Mouse (Mus musculus): ENCODE measurements around the gene Cplx3. TPM values are rescaled to one million over a fixed set of nuclear protein-coding genes. Genes with fewer than 3 reads are reported as not detected.

Cplx3 gene
- polyA plus RNA-seq, 1 experiment from 2014 or later = not detected

DNA sequence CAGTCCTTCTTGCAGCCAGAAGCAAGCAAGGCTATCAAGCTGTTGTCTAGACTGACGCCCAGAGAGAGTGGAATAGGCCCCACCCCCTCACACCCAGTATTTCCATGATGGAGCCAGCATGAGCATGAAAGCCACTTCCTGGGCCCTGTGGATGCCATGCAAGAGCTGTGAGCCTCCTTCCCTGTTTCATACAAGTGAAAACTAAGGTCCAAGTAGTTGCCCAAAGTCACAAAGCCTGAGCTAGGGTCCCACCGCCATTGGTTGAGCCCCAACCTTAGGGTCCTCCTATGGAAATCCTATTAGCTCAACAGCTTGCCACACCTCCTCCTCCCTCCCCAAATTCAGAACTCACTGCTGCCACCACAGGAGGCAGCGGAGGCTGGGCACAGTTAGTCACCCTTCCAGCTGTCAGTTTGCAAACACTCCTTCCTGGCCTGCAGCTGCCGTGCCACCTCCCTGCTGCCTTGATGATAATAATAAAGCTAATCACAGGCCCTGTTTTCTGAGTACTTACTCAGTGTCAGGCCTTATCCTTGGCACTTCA lies 27.5 kb upstream of the Cplx3 start:
- Histone ChIP-seq H3K9me3 (ENCODE audit: control insufficient read depth, low read length) (no peaks in the 10 kb centered on the region), H3K4me2 (replicated peaks; ENCODE audit: low read depth) (no peak overlapping the region), H3K4me3 (ENCODE audit: low read depth, low read length) (no peak overlapping the region), H3K36me3 (ENCODE audit: control insufficient read depth, insufficient read depth, low read length) (peaks cover 19% of the 10 kb centered on the region), H3K27ac (replicated peaks) (peak overlapping the region; percentile 40; the same call in 1 of the 2 replicates), H3K9ac (ENCODE audit: low read length) (0 out of 2 replicates have a peak overlapping the region, but pooled peaks have one; percentile 13), H3K27me3 (ENCODE audit: control insufficient read depth, insufficient read depth, low read length) (no peaks in the 10 kb centered on the region), H3K4me1 (replicated peaks; ENCODE audit: control insufficient read depth, insufficient read depth) (peaks cover 17% of the 10 kb centered on the region)
- DNase-seq (ENCODE audit: low spot score) = peak; percentile 71
- peak; percentile 59 for TF ChIP-seq CTCF (IDR thresholded peaks at IDR 0.05; ENCODE audit: low read depth)
- no peak for TF ChIP-seq EP300 (optimal IDR thresholded peaks at IDR 0.05)
- 31% methylated on average over 4 of the region's 4 CpGs for WGBS
- no peak for ATAC-seq (ENCODE audit: low FRiP score, low TSS enrichment)

DNA sequence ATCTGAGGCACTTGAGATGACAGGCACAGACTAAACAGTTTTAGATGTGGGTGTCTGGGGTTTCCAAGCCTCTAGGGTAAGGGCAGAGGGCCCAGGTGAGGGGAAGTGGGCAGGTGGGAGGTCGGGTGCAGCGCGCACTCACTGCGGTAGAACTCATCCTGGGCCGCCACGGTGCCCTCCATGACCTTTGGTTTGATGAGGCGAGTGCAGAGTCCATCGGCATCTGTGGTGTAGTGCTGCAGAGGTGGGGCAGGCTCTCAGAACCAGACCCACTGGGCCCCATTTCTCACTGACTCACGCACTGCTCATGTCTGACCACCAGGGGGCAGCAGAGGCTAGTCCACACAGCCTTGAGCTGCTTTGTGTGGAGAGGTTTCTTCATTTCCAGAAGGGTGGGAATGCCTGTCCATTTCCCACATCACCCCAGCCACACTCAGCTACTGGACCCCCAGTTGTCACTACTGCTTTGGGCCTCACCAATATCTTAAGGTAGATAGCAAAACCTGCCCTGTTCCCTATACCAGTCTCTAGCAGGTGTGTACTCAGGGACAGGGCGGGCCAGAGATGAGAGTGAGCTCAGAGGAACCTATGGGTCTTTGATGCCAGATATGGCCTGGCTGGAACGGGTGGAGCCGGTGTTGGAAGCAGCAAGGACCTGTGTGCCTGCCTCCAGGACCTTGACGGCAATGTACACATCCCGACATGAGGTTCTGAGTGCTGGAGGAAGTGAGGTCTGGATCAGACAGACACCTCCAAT lies 23.2 kb upstream of the Cplx3 start:
- Histone ChIP-seq H3K9ac (ENCODE audit: low read length) (no peak overlapping the region), H3K27ac (replicated peaks) (peak overlapping the region; percentile 24; the same call in 1 of the 2 replicates), H3K4me2 (replicated peaks; ENCODE audit: low read depth) (no peak overlapping the region), H3K27me3 (ENCODE audit: control insufficient read depth, insufficient read depth, low read length) (no peaks in the 10 kb centered on the region), H3K4me1 (replicated peaks; ENCODE audit: control insufficient read depth, insufficient read depth) (no peaks in the 10 kb centered on the region), H3K9me3 (ENCODE audit: control insufficient read depth, low read length) (no peaks in the 10 kb centered on the region), H3K36me3 (ENCODE audit: control insufficient read depth, insufficient read depth, low read length) (peaks cover 50% of the 10 kb centered on the region), H3K4me3 (ENCODE audit: low read depth, low read length) (no peak overlapping the region)
- peak; percentile 83 for DNase-seq (ENCODE audit: low spot score)
- TF ChIP-seq EP300 (optimal IDR thresholded peaks at IDR 0.05) (no peak), CTCF (IDR thresholded peaks at IDR 0.05; ENCODE audit: low read depth) (peak; percentile 98)
- ATAC-seq (ENCODE audit: low FRiP score, low TSS enrichment) = peak; percentile 74
- WGBS = 55% methylated on average over 14 of the region's 14 CpGs

DNA sequence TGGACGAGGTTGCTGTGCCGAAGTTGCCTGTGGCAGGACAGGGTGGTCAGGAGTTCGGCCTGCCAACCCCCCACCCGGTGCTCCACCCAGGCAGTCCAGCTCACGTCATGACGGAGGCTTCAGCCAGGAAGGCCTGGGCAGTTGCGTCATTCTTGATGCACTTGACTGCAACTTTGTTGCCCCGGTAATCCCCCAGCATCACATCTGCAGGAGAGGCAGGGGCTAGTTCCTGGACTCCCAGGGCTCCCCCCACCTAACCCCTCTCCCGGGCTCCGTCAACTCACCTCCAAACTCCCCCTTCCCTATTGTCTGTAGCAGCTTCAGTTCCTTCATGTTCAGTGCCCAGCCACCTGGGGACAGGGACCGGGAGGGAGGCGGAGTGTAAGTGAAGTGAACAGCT lies 22.6 kb upstream of the Cplx3 start:
- H3K4me1 ChIP-seq (replicated peaks; ENCODE audit: control insufficient read depth, insufficient read depth) = no peaks in the 10 kb centered on the region
- ATAC-seq (ENCODE audit: low FRiP score, low TSS enrichment) (no peak), DNase-seq (ENCODE audit: low spot score) (no peak)
- H3K27ac ChIP-seq (replicated peaks) = no peak overlapping the region
- TF ChIP-seq CTCF (IDR thresholded peaks at IDR 0.05; ENCODE audit: low read depth) (no peak), EP300 (optimal IDR thresholded peaks at IDR 0.05) (no peak)
- H3K9ac ChIP-seq (ENCODE audit: low read length) = no peak overlapping the region
- no peaks in the 10 kb centered on the region for H3K9me3 ChIP-seq (ENCODE audit: control insufficient read depth, low read length)
- no peaks in the 10 kb centered on the region for H3K27me3 ChIP-seq (ENCODE audit: control insufficient read depth, insufficient read depth, low read length)
- 90% methylated on average over 12 of the region's 12 CpGs for WGBS
- H3K4me2 ChIP-seq (replicated peaks; ENCODE audit: low read depth) = no peak overlapping the region
- H3K4me3 ChIP-seq (ENCODE audit: low read depth, low read length) = no peak overlapping the region
- H3K36me3 ChIP-seq (ENCODE audit: control insufficient read depth, insufficient read depth, low read length) = peaks cover 50% of the 10 kb centered on the region

DNA sequence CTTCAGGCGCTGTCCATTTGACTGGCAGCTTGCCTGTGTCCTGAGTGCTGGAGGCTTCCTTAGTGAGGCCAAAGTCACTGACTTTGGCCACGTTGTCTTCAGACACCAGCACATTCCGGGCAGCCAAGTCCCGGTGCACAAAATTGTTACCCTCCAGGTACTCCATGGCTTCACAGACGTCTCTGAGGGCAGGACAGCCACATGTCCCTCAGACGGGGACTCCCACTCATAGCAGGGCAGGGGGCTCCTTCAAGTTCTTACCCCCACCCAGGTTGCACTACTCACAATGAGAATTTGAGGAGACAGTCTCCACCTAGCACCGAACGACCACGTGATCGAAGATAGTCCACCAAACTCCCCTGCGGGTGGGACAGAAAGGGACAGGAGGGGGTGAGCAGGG lies 21.8 kb upstream of the Cplx3 start:
- H3K9ac ChIP-seq (ENCODE audit: low read length) = no peak overlapping the region
- H3K4me3 ChIP-seq (ENCODE audit: low read depth, low read length) = no peak overlapping the region
- DNase-seq (ENCODE audit: low spot score) (no peak), ATAC-seq (ENCODE audit: low FRiP score, low TSS enrichment) (no peak)
- 87% methylated on average over 11 of the region's 11 CpGs for WGBS
- H3K9me3 ChIP-seq (ENCODE audit: control insufficient read depth, low read length) = no peaks in the 10 kb centered on the region
- peaks cover 50% of the 10 kb centered on the region for H3K36me3 ChIP-seq (ENCODE audit: control insufficient read depth, insufficient read depth, low read length)
- H3K27ac ChIP-seq (replicated peaks) = no peak overlapping the region
- no peaks in the 10 kb centered on the region for H3K27me3 ChIP-seq (ENCODE audit: control insufficient read depth, insufficient read depth, low read length)
- no peaks in the 10 kb centered on the region for H3K4me1 ChIP-seq (replicated peaks; ENCODE audit: control insufficient read depth, insufficient read depth)
- TF ChIP-seq CTCF (IDR thresholded peaks at IDR 0.05; ENCODE audit: low read depth) (no peak), EP300 (optimal IDR thresholded peaks at IDR 0.05) (no peak)
- H3K4me2 ChIP-seq (replicated peaks; ENCODE audit: low read depth) = no peak overlapping the region

DNA sequence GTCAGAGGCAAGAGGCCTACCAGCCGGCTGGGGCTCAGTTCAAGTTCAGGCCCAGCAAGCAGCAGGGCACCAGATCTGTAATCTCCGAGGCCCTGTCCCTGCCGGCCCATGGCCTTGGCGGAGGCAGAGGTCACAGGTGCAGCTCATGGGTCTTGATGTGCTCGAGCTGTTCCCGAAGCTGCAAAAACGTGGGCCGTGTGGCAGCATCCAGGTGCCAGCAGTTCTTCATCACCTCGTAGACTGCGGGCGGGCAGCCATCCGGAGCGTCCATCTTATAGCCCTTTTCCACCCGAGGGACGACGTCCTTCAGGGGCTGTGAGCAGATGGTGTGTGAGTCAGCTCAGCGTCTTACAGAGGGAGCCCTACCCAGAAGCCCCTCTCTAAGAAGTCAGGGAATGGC lies 21.1 kb upstream of the Cplx3 start:
- Histone ChIP-seq H3K27ac (replicated peaks) (no peak overlapping the region), H3K27me3 (ENCODE audit: control insufficient read depth, insufficient read depth, low read length) (no peaks in the 10 kb centered on the region), H3K4me1 (replicated peaks; ENCODE audit: control insufficient read depth, insufficient read depth) (no peaks in the 10 kb centered on the region), H3K36me3 (ENCODE audit: control insufficient read depth, insufficient read depth, low read length) (peaks cover 50% of the 10 kb centered on the region), H3K4me3 (ENCODE audit: low read depth, low read length) (no peak overlapping the region), H3K4me2 (replicated peaks; ENCODE audit: low read depth) (no peak overlapping the region), H3K9me3 (ENCODE audit: control insufficient read depth, low read length) (no peaks in the 10 kb centered on the region), H3K9ac (ENCODE audit: low read length) (no peak overlapping the region)
- no peak for ATAC-seq (ENCODE audit: low FRiP score, low TSS enrichment)
- TF ChIP-seq EP300 (optimal IDR thresholded peaks at IDR 0.05) (no peak), CTCF (IDR thresholded peaks at IDR 0.05; ENCODE audit: low read depth) (no peak)
- 93% methylated on average over 17 of the region's 17 CpGs for WGBS
- no peak for DNase-seq (ENCODE audit: low spot score)
